Mouse (Mus musculus) forebrain, embryonic 14.5 days (tissue): ENCODE results near the gene Mxi1. TPM values are rescaled to one million over a fixed set of nuclear protein-coding genes. Genes with fewer than 3 reads are reported as not detected.
A peak's percentile ranks its signal among the peaks of the same experiment; 100 is the strongest.

Experiments used
- ATAC-seq: fragments of 200-750 bp; cut with Nextera tagmentation; 2 replicates; pipeline ENCODE4 v1.8.0; 2017; ENCODE audit warnings: mild to moderate bottlenecking, moderate library complexity
- DNase-seq: peaks from one replicate; pipeline ENCODE4 v3.0.0-alpha.2; 2015; ENCODE audit warnings: low spot score
- H3K27ac ChIP-seq: fragments of 300-500 bp; sonication (generic); 2 replicates; pipeline ENCODE4 v1.5.1; 2014; ENCODE audit warnings: low read depth, mild to moderate bottlenecking, control low read depth, low read length, moderate library complexity
- H3K27me3 ChIP-seq: fragments of 300-500 bp; sonication (generic); replicated peaks from 2 replicates; pipeline ENCODE4 v1.6.1; 2014; ENCODE audit warnings: low read length, control low read depth, mixed read lengths; ENCODE audit not compliant: control insufficient read depth, insufficient read depth
- H3K36me3 ChIP-seq: fragments of 300-500 bp; sonication (generic); 2 replicates; pipeline ENCODE4 v1.6.1; 2014; ENCODE audit warnings: low read length, control low read depth; ENCODE audit not compliant: control insufficient read depth, insufficient read depth
- H3K4me1 ChIP-seq: fragments of 300-500 bp; sonication (generic); 2 replicates; pipeline ENCODE4 v1.6.1; 2014; ENCODE audit warnings: antibody characterized with exemption, low read length, control low read depth; ENCODE audit not compliant: control insufficient read depth, insufficient read depth
- H3K4me2 ChIP-seq: fragments of 300-500 bp; sonication (generic); 2 replicates; pipeline ENCODE4 v1.6.1; 2014; ENCODE audit warnings: mild to moderate bottlenecking, control low read depth, low read length
- H3K4me3 ChIP-seq: fragments of 300-500 bp; sonication (generic); 2 replicates; pipeline ENCODE4 v1.5.1; 2014; ENCODE audit warnings: low read depth, low read length, control low read depth
- H3K9ac ChIP-seq: fragments of 300-500 bp; sonication (generic); 2 replicates; pipeline ENCODE4 v1.6.1; 2014; ENCODE audit warnings: mild to moderate bottlenecking, low read length, control low read depth, moderate library complexity
- H3K9me3 ChIP-seq: fragments of 300-500 bp; sonication (generic); replicated peaks from 2 replicates; pipeline ENCODE4 v1.6.1; 2016; ENCODE audit warnings: low read length, control low read depth, mixed read lengths; ENCODE audit not compliant: control insufficient read depth
- WGBS: fragments of 180-500 bp; shearing (Covaris S2); extraction: QIAGEN DNeasy Blood & Tissue Kit; methylation state at CpG from one replicate; pipeline ENCODE4 v1.1.7; 2014; 5-methylcytosine and 5-hydroxymethylcytosine counted together
- polyA plus RNA-seq: library from polyadenylated mRNA; unstranded; fragments of >200 nt; fragmentation: Nextera tagmentation; extraction: Ambion mirVana; gene quantifications from 2 replicates; pipeline ENCODE4 v1.2.1, GENCODE M21; 2014

The Mxi1 gene
- polyA plus RNA-seq, 1 experiment from 2014 or later: 27.6 TPM

DNA sequence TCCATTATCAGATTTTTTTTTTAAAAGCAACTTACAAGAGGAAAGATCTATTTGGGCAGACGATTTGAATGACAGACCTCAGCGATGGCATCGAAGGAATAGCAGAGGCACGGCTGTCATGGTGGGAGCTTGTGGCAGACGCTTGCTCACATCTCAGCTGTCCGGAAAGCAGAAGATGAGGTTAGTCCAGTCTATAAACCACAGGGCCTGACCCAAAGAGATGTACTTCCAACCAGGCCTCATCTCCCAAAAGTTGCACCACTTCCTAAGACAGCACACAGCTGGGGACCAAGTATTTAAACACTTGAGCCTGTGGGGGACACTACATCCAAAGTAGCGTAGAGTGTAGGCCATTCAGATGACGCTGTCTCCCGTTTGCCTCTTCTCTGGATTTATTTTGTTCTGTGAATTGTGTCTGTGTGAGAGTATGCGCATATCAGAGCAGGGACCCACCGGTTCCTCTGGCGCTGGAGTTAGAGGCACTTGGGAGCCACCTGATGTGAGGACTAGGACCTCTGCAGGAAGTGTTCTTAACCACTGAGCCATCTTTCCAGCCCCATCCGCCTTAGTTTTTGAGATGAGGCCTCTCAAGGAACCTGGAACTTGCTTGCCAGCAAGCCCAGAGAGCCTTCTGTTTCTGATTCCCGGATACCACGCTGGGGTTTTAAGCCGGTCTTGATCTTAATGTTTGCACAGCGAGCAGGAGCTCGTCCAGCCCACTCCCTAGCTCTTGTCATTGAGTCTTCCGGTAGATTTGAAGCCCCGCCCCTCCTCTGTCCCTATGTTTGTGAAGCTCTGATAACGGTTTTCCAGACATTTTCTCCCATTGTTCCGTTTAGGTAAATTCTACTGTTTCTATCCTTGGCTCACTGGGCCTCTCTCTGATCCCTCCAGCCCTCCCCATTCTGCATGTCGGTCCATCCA is 13.7 kb upstream of the Mxi1 start:
- Histone ChIP-seq H3K4me2 (no peak overlapping the region), H3K27ac (no peak overlapping the region), H3K9me3 (no peaks in the 10 kb centered on the region), H3K9ac (no peak overlapping the region), H3K36me3 (no peaks in the 10 kb centered on the region), H3K4me1 (no peaks in the 10 kb centered on the region), H3K4me3 (no peak overlapping the region), H3K27me3 (no peaks in the 10 kb centered on the region)
- WGBS: 78% methylated on average over 23 of the region's 23 CpGs
- ATAC-seq (no peak), DNase-seq (no peak)

DNA sequence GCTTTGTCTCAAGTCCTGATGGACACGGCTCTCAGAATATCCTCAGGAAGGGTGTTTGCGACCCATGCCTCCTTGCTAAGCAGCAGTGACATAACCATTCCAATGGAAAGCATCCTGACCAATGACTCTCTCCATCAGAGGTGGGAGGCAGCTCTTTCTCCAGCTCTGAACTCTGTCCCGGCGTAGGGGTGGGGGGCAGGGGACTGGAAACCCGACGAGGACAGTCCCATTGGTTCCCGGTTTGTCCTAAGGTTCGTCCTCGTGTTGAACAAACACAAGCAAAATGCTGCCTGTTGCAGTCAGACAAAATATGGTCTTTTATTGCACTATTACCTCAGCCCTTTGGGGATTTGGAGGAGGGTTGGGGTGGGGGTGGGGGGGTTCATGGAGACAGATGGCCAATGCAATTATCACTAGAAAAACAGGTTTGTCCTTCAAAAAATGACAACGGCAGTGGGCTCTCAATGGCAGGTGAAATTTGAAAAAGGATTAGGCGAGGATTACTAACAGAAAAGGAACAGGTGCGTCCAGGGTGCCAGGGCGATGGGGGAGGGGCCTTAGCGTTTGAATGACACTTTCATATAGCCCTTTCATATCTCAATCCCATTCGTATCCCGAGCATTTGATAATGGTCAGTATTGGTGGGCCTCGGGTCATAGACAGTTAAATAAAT is 11.0 kb upstream of the Mxi1 start:
- no peak overlapping the region for H3K27ac ChIP-seq
- H3K9me3 ChIP-seq: no peaks in the 10 kb centered on the region
- DNase-seq (no peak), ATAC-seq (no peak)
- no peak overlapping the region for H3K9ac ChIP-seq
- H3K4me1 ChIP-seq: no peaks in the 10 kb centered on the region
- H3K4me3 ChIP-seq: no peak overlapping the region
- WGBS: 56% methylated on average over 17 of the region's 17 CpGs
- H3K36me3 ChIP-seq: no peaks in the 10 kb centered on the region
- H3K4me2 ChIP-seq: no peak overlapping the region
- H3K27me3 ChIP-seq: no peaks in the 10 kb centered on the region

DNA sequence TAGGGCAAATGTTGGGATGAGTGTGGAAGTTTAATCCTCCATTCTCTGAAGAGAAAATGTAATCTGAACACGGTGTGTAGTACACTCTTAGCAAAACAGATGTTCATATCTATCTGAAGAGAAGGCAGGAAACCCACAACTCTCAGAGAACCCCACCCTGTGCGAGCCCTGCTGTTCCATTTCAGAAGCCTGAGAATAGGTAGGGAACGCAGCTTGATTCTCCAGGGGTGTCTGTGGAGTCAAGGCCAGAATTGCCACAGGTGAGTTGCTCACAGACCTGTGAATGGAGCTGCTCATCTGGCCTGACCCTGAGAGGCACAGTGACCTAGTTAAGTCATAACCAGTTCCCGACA is 10.5 kb upstream of the Mxi1 start:
- Histone ChIP-seq H3K4me1 (no peaks in the 10 kb centered on the region), H3K36me3 (no peaks in the 10 kb centered on the region), H3K4me3 (no peak overlapping the region), H3K9me3 (no peaks in the 10 kb centered on the region), H3K27me3 (no peaks in the 10 kb centered on the region), H3K4me2 (no peak overlapping the region), H3K27ac (no peak overlapping the region), H3K9ac (no peak overlapping the region)
- no peak for ATAC-seq
- 87% methylated on average over 4 of the region's 4 CpGs for WGBS
- no peak for DNase-seq

DNA sequence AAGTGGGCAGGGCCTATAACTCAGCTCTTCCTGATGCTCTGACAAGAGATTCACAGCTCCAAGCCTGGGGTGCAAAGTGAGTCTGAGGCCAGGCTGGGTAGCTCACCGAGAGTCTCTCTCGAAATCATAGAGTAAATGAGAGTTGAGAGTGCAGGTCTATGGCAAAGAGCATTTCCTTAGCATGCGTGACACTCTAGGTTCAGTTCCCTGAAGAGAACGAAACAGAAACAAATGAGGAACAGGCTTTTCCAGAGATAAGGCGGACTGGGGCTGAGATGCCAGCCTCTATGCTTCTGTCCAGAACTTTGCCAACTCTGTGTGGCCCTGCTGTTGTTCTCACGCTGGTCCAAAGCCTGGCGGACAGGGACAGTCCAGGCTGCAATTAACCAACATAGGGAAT is 6.9 kb upstream of the Mxi1 start:
- 90% methylated on average over 7 of the region's 7 CpGs for WGBS

DNA sequence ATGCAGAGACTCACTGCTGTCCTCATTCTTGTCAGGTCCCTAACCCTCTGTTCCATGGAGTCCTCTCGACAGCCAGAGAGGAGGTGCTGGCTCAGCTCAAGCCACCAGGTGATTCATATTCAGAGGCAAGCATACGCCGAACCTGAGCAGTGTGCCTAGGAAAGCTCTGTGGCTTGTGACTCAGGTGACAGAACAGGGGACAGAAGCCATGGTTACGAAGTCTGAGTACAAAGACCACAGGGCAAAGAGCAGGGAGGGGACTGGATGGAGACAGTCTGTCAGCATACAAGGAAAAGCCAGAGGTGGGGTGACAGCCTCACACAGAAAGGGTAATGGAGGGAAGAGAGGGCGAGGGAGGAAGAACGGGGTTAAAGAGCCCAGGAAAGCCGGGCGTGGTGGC is 4.7 kb upstream of the Mxi1 start:
- Histone ChIP-seq H3K27me3 (no peaks in the 10 kb centered on the region), H3K9ac (no peak overlapping the region), H3K27ac (no peak overlapping the region), H3K4me1 (peaks cover 5% of the 10 kb centered on the region; the same call in 1 of the 2 replicates), H3K4me2 (no peak overlapping the region), H3K36me3 (no peaks in the 10 kb centered on the region), H3K9me3 (no peaks in the 10 kb centered on the region), H3K4me3 (no peak overlapping the region)
- ATAC-seq: no peak
- no peak for DNase-seq
- 84% methylated on average over 8 of the region's 8 CpGs for WGBS

More for the DNA sequence above, 6.9 kb upstream of the Mxi1 start:
- DNase-seq (no peak), ATAC-seq (no peak)
- no peaks in the 10 kb centered on the region for H3K27me3 ChIP-seq
- no peak overlapping the region for H3K4me3 ChIP-seq
- no peaks in the 10 kb centered on the region for H3K9me3 ChIP-seq
- no peaks in the 10 kb centered on the region for H3K36me3 ChIP-seq
- peaks cover 5% of the 10 kb centered on the region; the same call in 1 of the 2 replicates for H3K4me1 ChIP-seq
- no peak overlapping the region for H3K4me2 ChIP-seq
- H3K27ac ChIP-seq: no peak overlapping the region
- H3K9ac ChIP-seq: no peak overlapping the region

DNA sequence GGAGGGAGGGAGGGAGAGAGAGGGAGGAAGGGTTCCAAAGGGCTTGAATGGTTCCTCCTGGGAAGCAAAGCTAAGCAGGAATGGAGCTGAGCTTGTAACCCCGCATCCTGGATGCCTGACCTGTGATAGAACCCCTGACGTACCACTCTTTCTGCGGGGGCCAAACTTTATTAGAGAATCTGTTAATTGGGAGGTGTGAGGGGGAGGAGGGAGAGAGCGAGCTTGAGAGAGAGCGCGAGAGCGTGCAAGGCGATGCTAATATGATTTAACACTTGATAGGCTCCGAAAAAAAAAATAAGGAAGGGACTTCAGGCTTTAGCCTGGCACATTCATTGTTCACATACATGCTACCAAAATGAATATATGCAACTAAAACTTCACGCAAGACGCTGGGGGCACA is 3.6 kb upstream of the Mxi1 start:
- no peak for ATAC-seq
- no peak overlapping the region for H3K4me3 ChIP-seq
- H3K9me3 ChIP-seq: no peaks in the 10 kb centered on the region
- no peak overlapping the region for H3K9ac ChIP-seq
- peak; percentile 47 for DNase-seq
- 4% methylated on average over 11 of the region's 11 CpGs for WGBS
- H3K27me3 ChIP-seq: no peaks in the 10 kb centered on the region
- H3K27ac ChIP-seq: no peak overlapping the region
- H3K4me1 ChIP-seq: peaks cover 5% of the 10 kb centered on the region; the same call in 1 of the 2 replicates
- peak overlapping the region; percentile 28; the same call in 1 of the 2 replicates for H3K4me2 ChIP-seq
- no peaks in the 10 kb centered on the region for H3K36me3 ChIP-seq

DNA sequence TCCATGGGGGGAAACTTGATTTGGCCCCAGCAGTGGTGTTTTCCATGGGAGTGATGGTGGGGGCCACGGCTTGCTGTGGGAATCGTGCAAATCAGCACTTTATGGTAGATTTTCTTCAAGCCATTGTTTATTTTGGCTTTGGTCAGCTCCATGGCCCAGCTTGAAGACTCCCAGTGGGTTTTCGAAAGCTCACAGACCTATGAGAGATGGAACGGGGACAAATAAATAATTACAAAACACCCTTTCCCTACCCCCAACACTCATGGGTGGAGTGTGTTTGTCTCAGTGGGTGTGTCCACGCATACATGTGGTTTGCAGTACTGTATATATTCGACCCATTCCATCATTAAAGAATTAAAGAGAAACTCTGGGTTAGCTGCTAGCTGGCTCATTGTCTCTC is 3.1 kb upstream of the Mxi1 start:
- H3K9me3 ChIP-seq: no peaks in the 10 kb centered on the region
- no peaks in the 10 kb centered on the region for H3K27me3 ChIP-seq
- H3K4me1 ChIP-seq: peaks cover 5% of the 10 kb centered on the region; the same call in 1 of the 2 replicates
- no peak overlapping the region for H3K9ac ChIP-seq
- DNase-seq: no peak
- H3K36me3 ChIP-seq: no peaks in the 10 kb centered on the region
- ATAC-seq: no peak
- H3K4me3 ChIP-seq: no peak overlapping the region
- H3K4me2 ChIP-seq: peak overlapping the region; percentile 28; the same call in 1 of the 2 replicates
- no peak overlapping the region for H3K27ac ChIP-seq
- 42% methylated on average over 6 of the region's 6 CpGs for WGBS

DNA sequence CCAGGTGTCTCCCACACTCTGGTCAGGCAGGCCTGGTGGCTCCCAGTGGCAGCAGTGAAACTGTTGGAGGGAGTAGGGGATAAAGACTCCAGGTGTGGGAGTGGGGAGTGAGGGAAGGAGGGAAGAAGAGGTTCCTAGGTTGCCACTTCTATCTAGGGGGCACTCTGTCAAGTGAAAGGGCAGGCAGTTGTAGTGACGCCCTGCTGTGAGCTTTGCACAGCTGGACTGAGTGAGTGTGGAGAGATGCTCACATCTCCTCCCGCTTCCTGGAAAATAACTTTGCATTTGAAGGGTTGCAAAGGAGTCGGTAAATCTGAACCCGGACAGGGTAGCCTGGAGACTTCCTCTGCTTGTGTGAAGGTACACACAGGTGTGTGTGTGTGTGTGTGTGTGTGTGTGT is 687 bp upstream of the Mxi1 start:
- ATAC-seq: no peak
- no peak for DNase-seq
- Histone ChIP-seq H3K4me3 (no peak overlapping the region), H3K9me3 (no peaks in the 10 kb centered on the region), H3K9ac (no peak overlapping the region), H3K4me2 (no peak overlapping the region; the same call in 1 of the 2 replicates), H3K27me3 (no peaks in the 10 kb centered on the region), H3K36me3 (no peaks in the 10 kb centered on the region), H3K27ac (no peak overlapping the region), H3K4me1 (peaks cover 9% of the 10 kb centered on the region)
- 16% methylated on average over 4 of the region's 4 CpGs for WGBS
